Mouse (Mus musculus) cerebellum, postnatal 4 days (tissue): ENCODE measurements around the gene Zfhx3.

ENCODE experiments used
- DNase-seq, 2 experiments: peaks; one replicate each; pipeline ENCODE4 v3.0.0; 2022; ENCODE audit warnings: low spot score in 2 of 2, mixed read lengths in 1 of 2

Zfhx3 gene

GRCm38 (mm10) chr8:108978362-108978750 is 1035.9 kb downstream of the Zfhx3 start:
- DNase-seq = no peak

- DNase-seq = no peak
Measured at GRCm38 (mm10) chr8:108984904-108985303, 1042.5 kb downstream of the Zfhx3 start.

GRCm38 (mm10) chr8:108989841-108990240 is 1047.4 kb downstream of the Zfhx3 start:
- no peak for DNase-seq

- DNase-seq = no peak
Measured at GRCm38 (mm10) chr8:108990537-108990936, 1048.1 kb downstream of the Zfhx3 start.

GRCm38 (mm10) chr8:108991395-108991794 is 1049.0 kb downstream of the Zfhx3 start:
- DNase-seq = no peak

- DNase-seq = no peak
Measured at GRCm38 (mm10) chr8:108993718-108994117, 1051.3 kb downstream of the Zfhx3 start.

GRCm38 (mm10) chr8:108994187-108994586 is 1051.7 kb downstream of the Zfhx3 start:
- no peak for DNase-seq

GRCm38 (mm10) chr8:108994880-108995279 is 1052.4 kb downstream of the Zfhx3 start:
- no peak for DNase-seq

- DNase-seq = no peak
Measured at GRCm38 (mm10) chr8:108997334-108997733, 1054.9 kb downstream of the Zfhx3 start.

GRCm38 (mm10) chr8:108999297-109000249 is 1057.1 kb downstream of the Zfhx3 start:
- no peak for DNase-seq

GRCm38 (mm10) chr8:109001031-109001430 is 1058.6 kb downstream of the Zfhx3 start:
- DNase-seq = no peak

- DNase-seq = no peak
Measured at GRCm38 (mm10) chr8:109001923-109002322, 1059.5 kb downstream of the Zfhx3 start.

- no peak for DNase-seq
Measured at GRCm38 (mm10) chr8:109006986-109007385, 1064.5 kb downstream of the Zfhx3 start.
